Mouse (Mus musculus): ENCODE results near the gene Galnt17. TPM values are rescaled to one million over a fixed set of nuclear protein-coding genes. Genes with fewer than 3 reads are reported as not detected.

Gene Galnt17
- polyA plus RNA-seq, 1 experiment from 2014 or later = 4.1 TPM

DNA sequence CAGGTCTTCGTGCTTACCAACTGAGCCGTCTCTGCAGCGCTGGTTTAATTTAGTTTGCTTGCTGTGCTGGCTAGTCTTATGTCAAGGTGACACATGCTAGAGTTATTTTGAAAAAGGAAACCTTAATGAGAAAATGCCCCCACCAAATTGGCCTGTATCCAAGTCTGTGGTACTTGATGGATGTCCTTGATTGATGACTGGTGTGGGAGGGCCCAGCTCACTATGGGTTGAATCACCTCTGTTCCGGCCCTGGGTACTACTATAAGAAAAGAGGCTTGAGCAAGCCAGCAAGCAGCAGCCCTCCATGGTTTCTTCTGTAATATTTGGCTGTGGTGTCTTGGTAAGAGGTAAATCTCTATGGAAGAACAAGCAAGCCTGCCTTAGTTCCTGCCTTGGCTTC lies 165.7 kb downstream of the Galnt17 start:
- H3K36me3 ChIP-seq (ENCODE audit: control insufficient read depth, insufficient read depth, low read length) = no peaks in the 10 kb centered on the region
- no peaks in the 10 kb centered on the region for H3K27me3 ChIP-seq (replicated peaks; ENCODE audit: control insufficient read depth, insufficient read depth, low read length)
- ATAC-seq (ENCODE audit: low read depth) (no peak), DNase-seq (ENCODE audit: low spot score) (no peak)
- no peak overlapping the region for H3K4me2 ChIP-seq (ENCODE audit: low read depth, low read length)
- no peak overlapping the region for H3K4me3 ChIP-seq (ENCODE audit: low read depth, low read length)
- no peak overlapping the region for H3K27ac ChIP-seq (replicated peaks; ENCODE audit: low read depth, low read length)
- no peaks in the 10 kb centered on the region for H3K9me3 ChIP-seq (ENCODE audit: control insufficient read depth, low read length)
- WGBS = 38% methylated on average over 4 of the region's 4 CpGs
- H3K9ac ChIP-seq (ENCODE audit: low read depth, low read length) = no peak overlapping the region
- H3K4me1 ChIP-seq (ENCODE audit: control insufficient read depth, insufficient read depth, low read length) = no peaks in the 10 kb centered on the region

DNA sequence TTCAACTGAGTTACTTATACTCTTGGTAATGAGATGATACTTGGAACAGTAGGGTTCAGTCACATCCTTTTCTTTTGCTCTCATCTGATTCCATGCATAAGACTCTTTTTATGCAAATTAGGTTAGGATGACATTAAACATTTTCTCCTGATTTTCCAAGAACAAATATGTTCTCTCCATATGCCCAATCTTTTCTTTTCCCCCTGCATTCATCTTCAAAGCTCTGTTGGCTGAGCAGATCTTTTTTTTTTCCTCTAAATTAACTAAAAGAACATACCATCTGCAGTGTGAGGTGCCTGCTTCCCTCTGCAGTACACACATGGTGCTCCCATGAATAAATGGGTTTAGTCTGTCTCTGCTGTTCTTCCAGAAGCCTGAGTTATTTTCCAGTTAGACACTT lies 173.5 kb downstream of the Galnt17 start:
- no peak overlapping the region for H3K4me2 ChIP-seq (ENCODE audit: low read depth, low read length)
- ATAC-seq (ENCODE audit: low read depth) = no peak
- no peaks in the 10 kb centered on the region for H3K27me3 ChIP-seq (replicated peaks; ENCODE audit: control insufficient read depth, insufficient read depth, low read length)
- H3K27ac ChIP-seq (replicated peaks; ENCODE audit: low read depth, low read length) = no peak overlapping the region
- 0 out of 2 replicates have a peak, but pooled peaks cover 2% of the 10 kb centered on the region for H3K9me3 ChIP-seq (ENCODE audit: control insufficient read depth, low read length)
- no peak for DNase-seq (ENCODE audit: low spot score)
- no peak overlapping the region for H3K9ac ChIP-seq (ENCODE audit: low read depth, low read length)
- no peaks in the 10 kb centered on the region for H3K36me3 ChIP-seq (ENCODE audit: control insufficient read depth, insufficient read depth, low read length)
- no peak overlapping the region for H3K4me3 ChIP-seq (ENCODE audit: low read depth, low read length)
- H3K4me1 ChIP-seq (ENCODE audit: control insufficient read depth, insufficient read depth, low read length) = no peaks in the 10 kb centered on the region

DNA sequence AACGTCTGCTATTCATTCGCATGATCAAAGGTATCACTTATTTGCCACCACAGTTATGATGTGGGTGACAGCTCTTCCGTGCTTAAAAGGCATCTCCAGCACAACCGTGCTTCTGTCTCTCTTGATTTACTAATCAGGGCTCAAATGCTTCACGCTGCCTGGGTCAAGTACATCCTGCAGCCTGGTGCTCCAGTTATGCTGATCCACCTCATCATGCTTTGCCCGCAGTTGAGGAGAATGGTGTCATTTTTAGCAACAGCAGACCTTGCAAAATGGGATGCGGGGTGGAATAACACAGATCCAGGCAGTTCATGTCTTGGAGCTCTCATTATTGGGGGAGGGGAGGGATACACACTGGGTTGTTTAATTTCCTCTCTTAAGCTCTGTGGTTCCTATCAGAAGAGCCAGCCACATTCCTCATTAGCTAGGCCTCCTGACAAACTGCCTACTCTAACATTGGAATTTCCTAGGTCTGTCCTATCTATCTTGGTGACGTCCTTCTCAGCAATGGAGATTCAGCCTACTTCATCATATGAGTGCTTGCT lies 187.9 kb downstream of the Galnt17 start:
- Histone ChIP-seq H3K4me2 (ENCODE audit: low read depth, low read length) (no peak overlapping the region), H3K9me3 (ENCODE audit: control insufficient read depth, low read length) (no peaks in the 10 kb centered on the region), H3K36me3 (ENCODE audit: control insufficient read depth, insufficient read depth, low read length) (no peaks in the 10 kb centered on the region), H3K27ac (replicated peaks; ENCODE audit: low read depth, low read length) (no peak overlapping the region), H3K4me1 (ENCODE audit: control insufficient read depth, insufficient read depth, low read length) (no peaks in the 10 kb centered on the region), H3K9ac (ENCODE audit: low read depth, low read length) (no peak overlapping the region), H3K27me3 (replicated peaks; ENCODE audit: control insufficient read depth, insufficient read depth, low read length) (no peaks in the 10 kb centered on the region), H3K4me3 (ENCODE audit: low read depth, low read length) (no peak overlapping the region)
- DNase-seq (ENCODE audit: low spot score) (no peak), ATAC-seq (ENCODE audit: low read depth) (no peak)
- WGBS = 64% methylated on average over 8 of the region's 8 CpGs

GRCm38 (mm10) chr5:131119896-131120295 lies 188.4 kb downstream of the Galnt17 start:
- no peaks in the 10 kb centered on the region for H3K4me1 ChIP-seq (ENCODE audit: control insufficient read depth, insufficient read depth, low read length)
- no peak overlapping the region for H3K4me3 ChIP-seq (ENCODE audit: low read depth, low read length)
- no peak overlapping the region for H3K4me2 ChIP-seq (ENCODE audit: low read depth, low read length)
- 57% methylated on average over 4 of the region's 4 CpGs for WGBS
- no peak for ATAC-seq (ENCODE audit: low read depth)
- no peak overlapping the region for H3K27ac ChIP-seq (replicated peaks; ENCODE audit: low read depth, low read length)
- H3K9ac ChIP-seq (ENCODE audit: low read depth, low read length) = no peak overlapping the region
- no peaks in the 10 kb centered on the region for H3K9me3 ChIP-seq (ENCODE audit: control insufficient read depth, low read length)
- no peak for DNase-seq (ENCODE audit: low spot score)
- no peaks in the 10 kb centered on the region for H3K27me3 ChIP-seq (replicated peaks; ENCODE audit: control insufficient read depth, insufficient read depth, low read length)
- no peaks in the 10 kb centered on the region for H3K36me3 ChIP-seq (ENCODE audit: control insufficient read depth, insufficient read depth, low read length)

DNA sequence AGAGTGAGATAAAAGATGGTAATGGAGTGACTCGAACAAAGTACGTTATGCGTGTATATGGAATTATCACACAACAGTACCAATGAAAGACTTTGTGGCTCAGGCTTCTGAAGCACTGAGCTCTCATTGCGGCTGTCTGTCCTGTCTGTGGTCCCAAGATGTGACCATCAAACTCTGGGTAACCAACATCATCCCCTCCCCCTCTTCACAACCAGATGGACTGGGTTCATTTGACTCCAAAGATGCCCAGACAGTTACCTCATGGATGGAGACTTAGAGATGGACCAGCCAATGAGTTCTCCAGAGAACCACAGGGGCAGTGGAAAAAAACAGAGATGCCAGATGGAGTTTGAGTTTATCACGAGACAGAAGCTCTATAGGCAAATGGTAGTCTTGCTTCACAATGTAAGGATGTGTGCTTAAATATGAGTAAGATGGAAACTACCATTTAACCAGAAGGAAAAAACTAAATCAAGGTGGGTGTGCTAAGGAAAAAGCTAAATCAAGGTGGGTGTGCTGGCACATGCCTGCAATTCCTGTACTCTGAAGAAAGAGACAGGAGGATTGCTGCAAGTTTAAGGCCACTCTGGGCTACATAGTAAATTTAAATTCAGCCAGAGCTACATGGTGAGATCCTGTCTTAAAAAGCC lies 190.8 kb downstream of the Galnt17 start:
- Histone ChIP-seq H3K27ac (replicated peaks; ENCODE audit: low read depth, low read length) (no peak overlapping the region), H3K4me2 (ENCODE audit: low read depth, low read length) (no peak overlapping the region), H3K27me3 (replicated peaks; ENCODE audit: control insufficient read depth, insufficient read depth, low read length) (no peaks in the 10 kb centered on the region), H3K9ac (ENCODE audit: low read depth, low read length) (no peak overlapping the region), H3K9me3 (ENCODE audit: control insufficient read depth, low read length) (no peaks in the 10 kb centered on the region), H3K36me3 (ENCODE audit: control insufficient read depth, insufficient read depth, low read length) (no peaks in the 10 kb centered on the region), H3K4me1 (ENCODE audit: control insufficient read depth, insufficient read depth, low read length) (no peaks in the 10 kb centered on the region), H3K4me3 (ENCODE audit: low read depth, low read length) (no peak overlapping the region)
- ATAC-seq (ENCODE audit: low read depth) (no peak), DNase-seq (ENCODE audit: low spot score) (no peak)
- WGBS = 90% methylated on average over 5 of the region's 5 CpGs

DNA sequence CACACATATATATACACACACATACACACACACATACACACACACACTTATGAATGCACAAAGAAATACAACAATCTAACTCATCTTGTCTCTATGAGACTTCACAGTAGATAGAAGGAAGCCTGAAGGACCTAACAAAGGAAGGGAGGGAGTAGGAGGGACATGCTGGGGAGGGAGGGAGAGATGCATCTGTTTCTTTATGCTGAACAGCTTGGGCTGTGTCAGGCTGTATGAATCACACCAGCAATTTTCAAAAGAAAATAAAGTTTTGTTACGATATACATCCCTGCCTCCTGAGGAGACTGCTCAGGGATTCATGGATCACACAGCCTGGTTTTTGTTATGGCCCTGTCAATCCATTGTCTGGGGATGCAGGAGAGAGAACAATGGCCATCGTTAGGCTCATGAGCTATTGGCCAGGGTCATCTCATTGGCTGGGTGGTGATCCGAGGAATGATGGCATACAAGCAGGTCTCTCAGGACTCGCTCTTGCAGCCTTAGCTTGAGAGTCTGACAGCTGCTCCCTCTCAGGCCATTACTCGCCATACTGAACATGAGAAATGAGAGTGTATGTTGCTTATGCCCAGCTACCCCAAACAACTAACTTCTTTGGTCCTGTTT lies 194.3 kb downstream of the Galnt17 start:
- H3K27ac ChIP-seq (replicated peaks; ENCODE audit: low read depth, low read length) = no peak overlapping the region
- no peak overlapping the region for H3K4me3 ChIP-seq (ENCODE audit: low read depth, low read length)
- ATAC-seq (ENCODE audit: low read depth) (no peak), DNase-seq (ENCODE audit: low spot score) (no peak)
- no peaks in the 10 kb centered on the region for H3K4me1 ChIP-seq (ENCODE audit: control insufficient read depth, insufficient read depth, low read length)
- H3K36me3 ChIP-seq (ENCODE audit: control insufficient read depth, insufficient read depth, low read length) = peaks cover 5% of the 10 kb centered on the region; the same call in 1 of the 2 replicates
- H3K4me2 ChIP-seq (ENCODE audit: low read depth, low read length) = no peak overlapping the region
- H3K9me3 ChIP-seq (ENCODE audit: control insufficient read depth, low read length) = peaks cover 17% of the 10 kb centered on the region; the same call in 1 of the 2 replicates
- no peaks in the 10 kb centered on the region for H3K27me3 ChIP-seq (replicated peaks; ENCODE audit: control insufficient read depth, insufficient read depth, low read length)
- no peak overlapping the region for H3K9ac ChIP-seq (ENCODE audit: low read depth, low read length)
- WGBS = 60% methylated on average over 5 of the region's 5 CpGs

DNA sequence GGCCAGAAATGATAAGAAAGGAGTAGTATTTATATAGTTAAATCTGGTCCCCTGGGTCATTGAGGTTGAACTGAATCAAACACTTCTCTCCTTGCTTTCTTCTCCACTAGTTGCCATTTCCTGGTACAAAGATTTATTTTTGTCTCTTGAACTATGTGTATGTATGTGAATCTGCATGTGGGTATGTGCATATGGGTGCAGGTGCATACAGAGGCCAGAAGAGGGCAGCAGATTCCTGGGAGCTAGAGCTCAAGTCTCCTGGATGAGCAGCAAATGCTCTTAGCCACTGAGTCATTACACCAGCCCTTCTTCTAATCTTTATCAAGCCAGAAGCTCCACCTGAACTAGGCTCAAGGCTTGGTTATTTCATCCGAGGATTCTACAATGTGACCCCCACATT lies 201.1 kb downstream of the Galnt17 start:
- H3K4me3 ChIP-seq (ENCODE audit: low read depth, low read length) = no peak overlapping the region
- peaks cover 14% of the 10 kb centered on the region; the same call in 1 of the 2 replicates for H3K9me3 ChIP-seq (ENCODE audit: control insufficient read depth, low read length)
- no peak for DNase-seq (ENCODE audit: low spot score)
- H3K36me3 ChIP-seq (ENCODE audit: control insufficient read depth, insufficient read depth, low read length) = peaks cover 5% of the 10 kb centered on the region; the same call in 1 of the 2 replicates
- ATAC-seq (ENCODE audit: low read depth) = no peak
- H3K4me2 ChIP-seq (ENCODE audit: low read depth, low read length) = no peak overlapping the region
- no peaks in the 10 kb centered on the region for H3K4me1 ChIP-seq (ENCODE audit: control insufficient read depth, insufficient read depth, low read length)
- H3K9ac ChIP-seq (ENCODE audit: low read depth, low read length) = no peak overlapping the region
- H3K27me3 ChIP-seq (replicated peaks; ENCODE audit: control insufficient read depth, insufficient read depth, low read length) = no peaks in the 10 kb centered on the region
- H3K27ac ChIP-seq (replicated peaks; ENCODE audit: low read depth, low read length) = no peak overlapping the region
- 90% methylated on average over 1 of the region's 1 CpGs for WGBS

GRCm38 (mm10) chr5:131096824-131097223 lies 211.5 kb downstream of the Galnt17 start:
- no peak for DNase-seq (ENCODE audit: low spot score)
- H3K27ac ChIP-seq (replicated peaks; ENCODE audit: low read depth, low read length) = no peak overlapping the region
- no peak for ATAC-seq (ENCODE audit: low read depth)
- no peak overlapping the region for H3K4me2 ChIP-seq (ENCODE audit: low read depth, low read length)
- WGBS = 81% methylated on average over 4 of the region's 4 CpGs
- peaks cover 8% of the 10 kb centered on the region for H3K9me3 ChIP-seq (ENCODE audit: control insufficient read depth, low read length)
- no peaks in the 10 kb centered on the region for H3K36me3 ChIP-seq (ENCODE audit: control insufficient read depth, insufficient read depth, low read length)
- H3K27me3 ChIP-seq (replicated peaks; ENCODE audit: control insufficient read depth, insufficient read depth, low read length) = no peaks in the 10 kb centered on the region
- no peaks in the 10 kb centered on the region for H3K4me1 ChIP-seq (ENCODE audit: control insufficient read depth, insufficient read depth, low read length)
- no peak overlapping the region for H3K9ac ChIP-seq (ENCODE audit: low read depth, low read length)
- no peak overlapping the region for H3K4me3 ChIP-seq (ENCODE audit: low read depth, low read length)

DNA sequence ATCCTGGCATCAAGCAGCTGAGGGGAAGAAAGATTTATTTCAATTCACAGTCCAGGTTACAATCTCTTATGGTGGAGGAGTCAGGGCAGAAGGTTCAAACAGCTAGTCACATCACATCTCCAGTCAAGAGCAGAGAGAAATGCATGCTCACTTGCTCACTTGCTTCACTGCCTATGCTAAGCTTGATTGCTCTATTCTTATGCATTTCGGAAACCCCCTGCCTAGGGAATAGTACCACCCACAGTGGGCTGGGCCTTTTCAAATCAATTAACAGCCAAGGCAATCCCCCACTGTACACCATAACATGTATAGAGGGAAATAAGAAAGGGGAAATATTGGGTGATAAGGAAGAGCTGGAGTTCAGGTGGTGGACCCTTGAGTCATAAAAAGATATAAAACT lies 212.7 kb downstream of the Galnt17 start:
- DNase-seq (ENCODE audit: low spot score) (no peak), ATAC-seq (ENCODE audit: low read depth) (no peak)
- Histone ChIP-seq H3K9ac (ENCODE audit: low read depth, low read length) (no peak overlapping the region), H3K4me3 (ENCODE audit: low read depth, low read length) (no peak overlapping the region), H3K4me2 (ENCODE audit: low read depth, low read length) (no peak overlapping the region), H3K9me3 (ENCODE audit: control insufficient read depth, low read length) (peaks cover 8% of the 10 kb centered on the region), H3K27me3 (replicated peaks; ENCODE audit: control insufficient read depth, insufficient read depth, low read length) (no peaks in the 10 kb centered on the region), H3K36me3 (ENCODE audit: control insufficient read depth, insufficient read depth, low read length) (no peaks in the 10 kb centered on the region), H3K4me1 (ENCODE audit: control insufficient read depth, insufficient read depth, low read length) (no peaks in the 10 kb centered on the region), H3K27ac (replicated peaks; ENCODE audit: low read depth, low read length) (no peak overlapping the region)
- 94% methylated on average over 1 of the region's 1 CpGs for WGBS

Measured in embryonic facial prominence, embryonic 14.5 days (tissue).